Mouse (Mus musculus): ENCODE measurements at regions not wholly inside any gene's neighbourhood (a gene's known extent, or its start where the extent isn't known, plus 50 kb on each side); places are given as distances from the start of the nearest gene placed in this dataset.

DNA sequence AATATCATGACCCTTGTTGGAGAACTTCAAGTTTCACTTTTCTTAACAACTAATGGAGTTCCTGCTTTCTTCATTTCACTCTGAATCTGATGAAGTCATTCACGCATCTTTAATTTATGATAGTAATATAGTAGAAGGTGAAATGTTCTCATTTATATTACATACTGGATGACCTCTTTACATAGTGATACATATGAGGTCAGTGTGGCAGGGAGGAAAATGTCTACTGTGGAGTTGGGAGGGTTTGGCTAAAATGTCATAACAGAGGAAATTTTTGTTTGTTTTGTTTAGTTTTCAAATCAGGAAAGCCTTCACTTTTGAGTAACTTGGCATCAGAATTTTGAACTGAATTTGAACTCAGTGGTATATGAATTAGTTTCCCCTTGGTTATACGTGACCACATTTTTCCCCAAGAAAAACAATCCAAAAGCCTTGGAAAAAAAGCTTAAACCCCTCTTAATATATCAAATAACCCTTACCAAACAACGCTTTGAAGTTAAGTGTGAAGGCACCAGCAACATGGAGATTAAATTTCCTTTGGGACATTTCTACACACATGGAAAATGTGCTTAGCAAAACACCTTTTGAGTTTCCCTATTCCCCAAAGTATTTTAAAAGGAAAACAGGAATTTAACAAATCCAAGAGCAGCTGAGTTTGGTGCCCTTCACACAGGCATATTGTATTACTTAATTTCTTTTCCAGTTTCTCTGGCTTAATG lies 377.6 kb upstream of the Nrsn1 start:
- H3K27ac ChIP-seq (ENCODE audit: low read depth, low read length): no peak overlapping the region
- H3K4me3 ChIP-seq (ENCODE audit: low read depth, low read length): no peak overlapping the region
- DNase-seq (ENCODE audit: low spot score) (no peak), ATAC-seq (ENCODE audit: low FRiP score) (no peak)
- no peak overlapping the region for H3K4me2 ChIP-seq (ENCODE audit: low read depth, low read length, poor library complexity, severe bottlenecking)
- TF ChIP-seq CTCF (IDR thresholded peaks at IDR 0.05): no peak
- no peaks in the 10 kb centered on the region for H3K9me3 ChIP-seq (ENCODE audit: low read length)
- no peaks in the 10 kb centered on the region for H3K27me3 ChIP-seq (ENCODE audit: insufficient read depth, low read length)
- 81% methylated on average over 3 of the region's 3 CpGs for WGBS
- no peaks in the 10 kb centered on the region for H3K36me3 ChIP-seq (ENCODE audit: insufficient read depth, low read length)
- H3K9ac ChIP-seq (replicated peaks; ENCODE audit: low read length, poor library complexity, severe bottlenecking): no peak overlapping the region
- no peaks in the 10 kb centered on the region for H3K4me1 ChIP-seq (ENCODE audit: insufficient read depth, low read length)

DNA sequence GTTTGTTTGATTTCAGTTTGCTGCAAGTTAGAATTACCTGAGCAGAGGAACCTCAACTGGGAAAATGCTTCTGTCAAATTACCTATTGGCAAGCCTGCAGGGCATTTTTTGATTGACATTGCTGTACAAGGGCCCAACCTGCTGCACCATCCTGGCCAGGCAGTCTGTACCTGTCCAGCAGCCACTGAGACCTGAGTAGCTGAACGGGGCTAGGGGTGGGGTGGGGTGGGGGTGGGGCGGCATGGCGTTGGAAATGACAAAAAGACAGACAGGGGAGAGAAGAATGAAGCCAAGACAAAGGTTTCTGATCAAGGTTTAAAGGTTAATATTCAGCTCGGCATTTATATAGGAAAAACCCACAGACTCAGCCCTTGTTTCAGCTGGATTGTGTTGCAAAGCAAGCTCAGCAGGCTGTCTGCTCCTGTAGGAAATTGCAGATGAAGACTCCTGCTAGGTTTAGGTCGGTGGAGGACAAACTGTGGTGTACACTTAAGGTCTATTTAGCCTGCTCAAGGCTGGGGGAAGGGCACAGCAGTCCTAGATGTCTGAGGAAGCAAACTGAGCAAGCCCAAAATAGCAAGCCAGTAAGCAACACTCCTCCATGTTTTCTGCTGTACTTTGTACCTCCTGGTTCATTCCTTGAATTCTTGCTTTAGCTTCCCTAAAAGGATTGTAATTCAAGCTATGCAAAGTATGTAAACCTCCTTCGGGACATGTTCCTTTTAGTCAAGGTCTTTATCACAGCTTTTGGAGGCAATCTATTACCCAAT lies 369.4 kb upstream of the Nrsn1 start:
- H3K27me3 ChIP-seq (ENCODE audit: insufficient read depth, low read length): no peaks in the 10 kb centered on the region
- no peak for TF ChIP-seq CTCF (IDR thresholded peaks at IDR 0.05)
- no peak overlapping the region for H3K27ac ChIP-seq (ENCODE audit: low read depth, low read length)
- no peak overlapping the region for H3K4me3 ChIP-seq (ENCODE audit: low read depth, low read length)
- no peaks in the 10 kb centered on the region for H3K36me3 ChIP-seq (ENCODE audit: insufficient read depth, low read length)
- H3K9ac ChIP-seq (replicated peaks; ENCODE audit: low read length, poor library complexity, severe bottlenecking): no peak overlapping the region
- no peak overlapping the region for H3K4me2 ChIP-seq (ENCODE audit: low read depth, low read length, poor library complexity, severe bottlenecking)
- DNase-seq (ENCODE audit: low spot score) (no peak), ATAC-seq (ENCODE audit: low FRiP score) (no peak)
- WGBS: 27% methylated on average over 6 of the region's 6 CpGs
- no peaks in the 10 kb centered on the region for H3K4me1 ChIP-seq (ENCODE audit: insufficient read depth, low read length)
- no peaks in the 10 kb centered on the region for H3K9me3 ChIP-seq (ENCODE audit: low read length)

DNA sequence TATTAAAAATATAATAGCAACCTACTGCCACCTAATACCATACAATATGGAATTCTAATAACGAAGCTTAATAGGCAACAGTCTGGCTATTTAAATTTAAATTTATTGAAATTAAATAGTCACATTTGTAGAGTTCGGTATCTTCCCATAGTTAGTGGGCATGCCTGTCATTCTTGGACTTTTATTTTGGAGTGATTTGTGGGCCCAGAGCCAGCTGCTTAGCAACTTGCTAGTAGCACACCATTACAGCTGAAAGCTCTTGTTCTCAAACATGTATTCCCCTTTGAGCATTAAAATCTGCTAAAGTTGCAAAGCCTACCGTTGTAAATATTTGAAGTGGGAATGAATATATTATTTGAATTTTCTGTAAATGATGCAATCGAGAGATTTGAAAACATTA lies 359.2 kb upstream of the Nrsn1 start:
- Histone ChIP-seq H3K36me3 (ENCODE audit: insufficient read depth, low read length) (no peaks in the 10 kb centered on the region), H3K4me1 (ENCODE audit: insufficient read depth, low read length) (no peaks in the 10 kb centered on the region), H3K9me3 (ENCODE audit: low read length) (no peaks in the 10 kb centered on the region), H3K9ac (replicated peaks; ENCODE audit: low read length, poor library complexity, severe bottlenecking) (no peak overlapping the region), H3K27ac (ENCODE audit: low read depth, low read length) (no peak overlapping the region), H3K4me3 (ENCODE audit: low read depth, low read length) (no peak overlapping the region), H3K4me2 (ENCODE audit: low read depth, low read length, poor library complexity, severe bottlenecking) (no peak overlapping the region), H3K27me3 (ENCODE audit: insufficient read depth, low read length) (no peaks in the 10 kb centered on the region)
- TF ChIP-seq CTCF (IDR thresholded peaks at IDR 0.05): no peak
- DNase-seq (ENCODE audit: low spot score) (peak; percentile 73), ATAC-seq (ENCODE audit: low FRiP score) (0 out of 2 replicates have a peak, but pooled peaks have one; percentile 41)
- WGBS: 25% methylated on average over 4 of the region's 4 CpGs

DNA sequence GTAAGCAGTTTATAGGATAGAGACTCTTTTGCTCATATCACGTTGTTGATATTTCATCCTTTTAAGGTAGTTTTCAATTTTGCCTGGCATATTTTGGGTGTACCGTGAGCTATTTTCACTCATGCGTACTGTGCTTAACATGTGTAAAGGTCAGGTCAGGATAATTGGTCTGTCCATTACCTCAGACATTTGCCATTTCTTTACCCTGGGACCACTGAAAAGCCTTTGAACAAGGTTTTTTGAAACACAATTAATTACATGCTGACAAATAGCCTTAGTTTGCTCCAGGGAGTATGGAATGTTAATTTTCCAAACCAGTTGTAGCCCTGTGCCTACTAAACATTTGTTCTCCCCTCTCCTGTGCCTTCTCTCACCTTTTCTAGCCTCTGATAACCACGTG lies 347.3 kb upstream of the Nrsn1 start:
- H3K4me2 ChIP-seq (ENCODE audit: low read depth, low read length, poor library complexity, severe bottlenecking): no peak overlapping the region
- WGBS: 66% methylated on average over 4 of the region's 4 CpGs
- no peak overlapping the region for H3K4me3 ChIP-seq (ENCODE audit: low read depth, low read length)
- H3K9ac ChIP-seq (replicated peaks; ENCODE audit: low read length, poor library complexity, severe bottlenecking): no peak overlapping the region
- H3K36me3 ChIP-seq (ENCODE audit: insufficient read depth, low read length): no peaks in the 10 kb centered on the region
- H3K27ac ChIP-seq (ENCODE audit: low read depth, low read length): no peak overlapping the region
- no peaks in the 10 kb centered on the region for H3K9me3 ChIP-seq (ENCODE audit: low read length)
- TF ChIP-seq CTCF (IDR thresholded peaks at IDR 0.05): no peak
- no peaks in the 10 kb centered on the region for H3K27me3 ChIP-seq (ENCODE audit: insufficient read depth, low read length)
- no peaks in the 10 kb centered on the region for H3K4me1 ChIP-seq (ENCODE audit: insufficient read depth, low read length)
- no peak for DNase-seq (ENCODE audit: low spot score)
- ATAC-seq (ENCODE audit: low FRiP score): no peak

DNA sequence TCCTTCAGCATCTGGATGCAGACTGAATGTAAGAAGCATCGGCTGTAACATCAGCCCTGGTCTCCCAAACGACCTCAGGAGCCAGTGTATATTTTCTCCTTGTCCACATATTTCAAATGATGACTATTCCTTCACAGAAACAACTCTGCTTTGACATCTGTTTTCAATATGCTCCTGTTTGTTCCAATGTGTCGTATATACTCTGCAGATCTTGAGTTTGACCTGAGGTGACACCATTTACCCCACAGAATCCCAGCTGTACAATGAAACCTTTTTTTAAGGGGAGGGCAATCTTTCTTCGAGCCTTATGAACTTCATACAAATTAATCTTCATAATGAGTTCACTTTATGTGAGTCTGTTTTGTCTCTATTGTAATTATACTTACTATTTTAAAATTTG lies 341.7 kb upstream of the Nrsn1 start:
- H3K27me3 ChIP-seq (ENCODE audit: insufficient read depth, low read length): no peaks in the 10 kb centered on the region
- no peak overlapping the region for H3K27ac ChIP-seq (ENCODE audit: low read depth, low read length)
- ATAC-seq (ENCODE audit: low FRiP score) (no peak), DNase-seq (ENCODE audit: low spot score) (no peak)
- 74% methylated on average over 4 of the region's 4 CpGs for WGBS
- no peaks in the 10 kb centered on the region for H3K36me3 ChIP-seq (ENCODE audit: insufficient read depth, low read length)
- no peaks in the 10 kb centered on the region for H3K4me1 ChIP-seq (ENCODE audit: insufficient read depth, low read length)
- H3K9ac ChIP-seq (replicated peaks; ENCODE audit: low read length, poor library complexity, severe bottlenecking): no peak overlapping the region
- no peak overlapping the region for H3K4me3 ChIP-seq (ENCODE audit: low read depth, low read length)
- H3K4me2 ChIP-seq (ENCODE audit: low read depth, low read length, poor library complexity, severe bottlenecking): no peak overlapping the region
- TF ChIP-seq CTCF (IDR thresholded peaks at IDR 0.05): no peak
- no peaks in the 10 kb centered on the region for H3K9me3 ChIP-seq (ENCODE audit: low read length)

DNA sequence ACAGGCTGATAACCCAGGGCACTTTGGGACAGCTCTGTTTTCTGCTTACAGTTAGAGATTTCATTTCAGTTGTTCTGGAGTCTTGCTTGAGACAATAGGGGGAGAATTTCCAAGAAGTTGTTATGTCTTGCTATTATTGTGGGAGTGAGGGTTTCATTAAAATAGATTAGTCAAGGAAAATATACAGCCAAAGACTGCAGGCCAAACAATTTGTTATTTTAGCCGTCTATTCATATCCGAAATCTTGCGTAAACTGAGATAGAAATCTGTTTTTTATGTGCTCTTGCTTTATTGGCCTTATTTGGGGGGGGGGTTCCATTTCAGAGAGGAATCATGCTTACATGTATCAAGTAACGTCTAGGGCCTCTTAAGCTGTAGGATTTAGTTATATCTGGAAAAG lies 339.3 kb upstream of the Nrsn1 start:
- H3K36me3 ChIP-seq (ENCODE audit: insufficient read depth, low read length): no peaks in the 10 kb centered on the region
- no peak for ATAC-seq (ENCODE audit: low FRiP score)
- H3K9me3 ChIP-seq (ENCODE audit: low read length): no peaks in the 10 kb centered on the region
- H3K4me2 ChIP-seq (ENCODE audit: low read depth, low read length, poor library complexity, severe bottlenecking): no peak overlapping the region
- H3K9ac ChIP-seq (replicated peaks; ENCODE audit: low read length, poor library complexity, severe bottlenecking): no peak overlapping the region
- no peak for DNase-seq (ENCODE audit: low spot score)
- H3K27ac ChIP-seq (ENCODE audit: low read depth, low read length): no peak overlapping the region
- no peaks in the 10 kb centered on the region for H3K27me3 ChIP-seq (ENCODE audit: insufficient read depth, low read length)
- TF ChIP-seq CTCF (IDR thresholded peaks at IDR 0.05): no peak
- H3K4me3 ChIP-seq (ENCODE audit: low read depth, low read length): no peak overlapping the region
- WGBS: 90% methylated on average over 4 of the region's 4 CpGs
- no peaks in the 10 kb centered on the region for H3K4me1 ChIP-seq (ENCODE audit: insufficient read depth, low read length)

Data from midbrain, postnatal 0 days (tissue).